Mouse (Mus musculus): Measurements from ENCODE around the gene Rtn2.

The Rtn2 gene

GRCm38 (mm10) chr7:19269721-19270441 lies 12.5 kb upstream of the Rtn2 start:
- peak; percentile 92 for DNase-seq

- peak; percentile 61 for DNase-seq
Measured at GRCm38 (mm10) chr7:19270509-19271237, 11.8 kb upstream of the Rtn2 start.

- DNase-seq, result peak; percentile 90
Measured at GRCm38 (mm10) chr7:19271238-19272172, 10.9 kb upstream of the Rtn2 start, which contains the start of gene Vasp. TSS of gene Vasp (minus strand) at chr7:19271817.

GRCm38 (mm10) chr7:19272173-19272764 lies 10.2 kb upstream of the Rtn2 start:
- DNase-seq, result peak; percentile 90

- no peak for DNase-seq
Measured at GRCm38 (mm10) chr7:19276253-19276652, 6.2 kb upstream of the Rtn2 start.

- no peak for DNase-seq
Measured at GRCm38 (mm10) chr7:19279052-19279451, 3.4 kb upstream of the Rtn2 start.

- no peak for DNase-seq
Measured at GRCm38 (mm10) chr7:19279581-19280114, 2.8 kb upstream of the Rtn2 start, which contains the start of gene Ppm1n. TSS of gene Ppm1n (minus strand) at chr7:19280064.

- peak; percentile 62 for DNase-seq
Measured at GRCm38 (mm10) chr7:19281680-19282304, 632 bp upstream of the Rtn2 start.

GRCm38 (mm10) chr7:19282791-19283405 lies 474 bp downstream of the Rtn2 start:
- DNase-seq, result peak; percentile 88

- no peak for DNase-seq
Measured at GRCm38 (mm10) chr7:19283406-19283804, 981 bp downstream of the Rtn2 start.

GRCm38 (mm10) chr7:19284763-19285162 lies 2.3 kb downstream of the Rtn2 start:
- peak; percentile 82 for DNase-seq

- DNase-seq, result peak; percentile 80
Measured at GRCm38 (mm10) chr7:19290969-19291596, 8.7 kb downstream of the Rtn2 start.

GRCm38 (mm10) chr7:19295503-19296185 lies 13.2 kb downstream of the Rtn2 start:
- peak; percentile 99 for DNase-seq

GRCm38 (mm10) chr7:19297034-19297433 lies 14.6 kb downstream of the Rtn2 start:
- DNase-seq, result peak; percentile 34

GRCm38 (mm10) chr7:19297794-19298193 lies 15.4 kb downstream of the Rtn2 start:
- no peak for DNase-seq

GRCm38 (mm10) chr7:19299194-19299593 lies 16.8 kb downstream of the Rtn2 start:
- DNase-seq, result peak; percentile 71

- peak; percentile 91 for DNase-seq
Measured at GRCm38 (mm10) chr7:19300501-19301421, 18.3 kb downstream of the Rtn2 start.

- no peak for DNase-seq
Measured at GRCm38 (mm10) chr7:19301461-19302263, 19.2 kb downstream of the Rtn2 start.
